11 mouse cellular contexts compared by ENCODE assay signal in the genomic region with DNA sequence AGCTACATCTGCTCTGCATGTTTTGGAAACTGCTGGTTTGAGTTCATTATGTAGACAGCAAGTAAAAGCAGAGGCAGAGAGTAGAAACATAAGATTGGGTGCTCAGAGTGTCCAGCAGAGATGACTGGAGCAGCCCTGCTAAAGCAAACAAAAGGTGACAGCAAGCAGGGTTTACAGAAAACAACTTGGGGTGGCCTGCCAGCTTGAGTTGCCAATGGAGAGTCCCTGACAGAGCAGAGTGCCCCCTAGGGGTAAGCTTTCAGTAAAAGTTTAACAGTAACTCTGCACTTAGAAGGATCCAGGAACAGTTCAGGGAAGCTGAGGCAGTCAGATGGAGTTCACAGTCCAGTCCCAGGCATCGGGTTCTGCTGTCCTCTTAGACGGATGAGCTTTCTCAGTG. TPM values are rescaled to one million over a fixed set of nuclear protein-coding genes. Genes with fewer than 3 reads are reported as not detected.
A peak's percentile ranks its signal among the peaks of the same experiment; 100 is the strongest.
DNase-seq lines count a peak whose midpoint lies in the region; ATAC-seq and TF ChIP-seq lines count a peak whose summit lies in the region.
"Had no signal": no experiment of that assay in that cellular context is flagged by ENCODE, and none has a peak within 500 bp of the region (broad histone marks: within the 10 kb centered on the region; RNA-seq: fewer than 3 reads in every experiment).

No protein-coding gene starts in this region.

- TF ChIP-seq CTCF in kidney, adult 2 months (conservative IDR thresholded peaks at IDR 0.05; ENCODE audit: insufficient read depth, insufficient read length, low read depth, low read length): peak; percentile 49

- no peaks in the 10 kb centered on the region for H3K27me3 ChIP-seq in kidney, adult 2 months (replicated peaks; ENCODE audit: control insufficient read depth, insufficient read depth, low read length)
- no peaks in the 10 kb centered on the region for H3K27me3 ChIP-seq in kidney, embryonic 15.5 days
- H3K27me3 ChIP-seq: heart, embryonic 15.5 days; midbrain, embryonic 12.5 days had no signal

- no peaks in the 10 kb centered on the region for H3K9me3 ChIP-seq in kidney, embryonic 15.5 days (replicated peaks)
- H3K9me3 ChIP-seq: heart, embryonic 15.5 days had no signal

- no peak overlapping the region for H3K4me2 ChIP-seq in kidney, embryonic 15.5 days
- H3K4me2 ChIP-seq: heart, embryonic 15.5 days; midbrain, embryonic 12.5 days had no signal

- no peak overlapping the region for H3K27ac ChIP-seq in kidney, adult 2 months (ENCODE audit: insufficient read depth, low read depth, low read length)
- no peak overlapping the region for H3K27ac ChIP-seq in kidney, embryonic 15.5 days
- H3K27ac ChIP-seq: heart, embryonic 15.5 days; midbrain, embryonic 12.5 days had no signal

- H3K36me3 ChIP-seq in kidney, adult 2 months (ENCODE audit: control insufficient read depth, insufficient read depth, low read length): no peaks in the 10 kb centered on the region
- no peaks in the 10 kb centered on the region for H3K36me3 ChIP-seq in kidney, embryonic 15.5 days
- H3K36me3 ChIP-seq: heart, embryonic 15.5 days; midbrain, embryonic 12.5 days had no signal

- 64% methylated on average over 2 of the region's 2 CpGs for WGBS in kidney, adult 2 months
- WGBS in kidney, embryonic 15.5 days: 71% methylated on average over 2 of the region's 2 CpGs

- no peak for ATAC-seq in kidney, embryonic 15.5 days (replicated peaks; ENCODE audit: low FRiP score)
- ATAC-seq in common myeloid progenitor, adult 5-6 weeks (replicated peaks; ENCODE audit: low read depth, poor library complexity, severe bottlenecking): peak; percentile 63; the same call in 1 of the 2 replicates

- no peak for TF ChIP-seq POLR2A in kidney, adult 2 months (IDR thresholded peaks at IDR 0.05; ENCODE audit: low read depth, low read length)

- no peak overlapping the region for H3K4me3 ChIP-seq in kidney, adult 2 months (ENCODE audit: insufficient read depth, low read depth, low read length)
- H3K4me3 ChIP-seq in kidney, embryonic 15.5 days (replicated peaks): no peak overlapping the region
- H3K4me3 ChIP-seq: heart, embryonic 15.5 days; midbrain, embryonic 12.5 days had no signal

- H3K4me1 ChIP-seq in kidney, adult 2 months (ENCODE audit: control insufficient read depth, insufficient read depth, low read length): no peaks in the 10 kb centered on the region
- H3K4me1 ChIP-seq in kidney, embryonic 15.5 days: no peaks in the 10 kb centered on the region
- H3K4me1 ChIP-seq: heart, embryonic 15.5 days; midbrain, embryonic 12.5 days had no signal

- DNase-seq in adrenal gland, postnatal 10 days: peak; percentile 26
- no peak for DNase-seq in adrenal gland, adult 2 months
- peak; percentile 34 for DNase-seq in kidney, adult 2 months
- peak; percentile 35 for DNase-seq in 3T3-L1 (ENCODE audit: low read depth, low spot score)
- no peak for DNase-seq in urinary bladder, postnatal 4 days (ENCODE audit: low spot score in 2 of 2)
- DNase-seq in adrenal gland, adult 18-20 months (ENCODE audit: low spot score in 2 of 2): no peak
- DNase-seq: right cerebral cortex, postnatal 4 days had no signal

- no peak overlapping the region for H3K9ac ChIP-seq in kidney, embryonic 15.5 days
- H3K9ac ChIP-seq: heart, embryonic 15.5 days; midbrain, embryonic 12.5 days had no signal

RNA-seq across cellular contexts. Expression of a gene that starts 7.9 kb away (rescaled TPM):
- 100 to 1,000 TPM; 118 to 136 TPM for total RNA-seq in adrenal gland, postnatal 10 days (2021)
- 100 to 1,000 TPM; 149 to 155 TPM for total RNA-seq in adrenal gland, adult 2 months (2021)
- polyA plus RNA-seq in adrenal gland, adult 2 months (2012; rRNA removed): 62.9 and 65.8 TPM in 2 replicates
- polyA plus RNA-seq in kidney, adult 2 months (2012; rRNA removed): 115 and 122 TPM in 2 replicates
- 195 and 206 TPM in 2 replicates for polyA plus RNA-seq in kidney, embryonic 15.5 days (2015; fragmentation: Nextera tagmentation; extraction: Ambion mirVana)
- 158 and 166 TPM in 2 replicates for total RNA-seq in common myeloid progenitor, adult 5-6 weeks (2017)
- total RNA-seq in adrenal gland, adult 18-20 months (2021): 100 to 1,000 TPM; 123 to 153 TPM

Comparison
In these comparisons a context has a peak if more than half of its experiments do, and no peak if none do; other contexts are left out.
1. DNase-seq: peak in adrenal gland, postnatal 10 days (single experiment), kidney, adult 2 months (single experiment) and 3T3-L1 (single experiment); none in adrenal gland, adult 2 months (single experiment), urinary bladder, postnatal 4 days (0 of 2) and adrenal gland, adult 18-20 months (0 of 2).